Mouse (Mus musculus) hindbrain, embryonic 15.5 days (tissue): Measurements from ENCODE around the gene Mgst2. TPM values are rescaled to one million over a fixed set of nuclear protein-coding genes. Genes with fewer than 3 reads are reported as not detected.

Source experiments
- ATAC-seq: fragments of 200-750 bp; cut with Nextera tagmentation; 2 replicates; pipeline ENCODE4 v1.8.0; 2017; ENCODE audit warnings: low read depth, moderate number of reproducible peaks, moderate TSS enrichment; ENCODE audit not compliant: low FRiP score
- H3K27ac ChIP-seq: fragments of 300-500 bp; sonication (generic); replicated peaks from 2 replicates; pipeline ENCODE4 v1.5.1; 2015; ENCODE audit warnings: mild to moderate bottlenecking, inconsistent platforms
- H3K27me3 ChIP-seq: fragments of 300-500 bp; sonication (generic); 2 replicates; pipeline ENCODE4 v1.6.1; 2015; ENCODE audit warnings: control low read depth, inconsistent platforms
- H3K36me3 ChIP-seq: fragments of 300-500 bp; sonication (generic); 2 replicates; pipeline ENCODE4 v1.6.1; 2015; ENCODE audit warnings: control low read depth, inconsistent platforms
- H3K4me1 ChIP-seq: fragments of 300-500 bp; sonication (generic); replicated peaks from 2 replicates; pipeline ENCODE4 v1.6.1; 2015; ENCODE audit warnings: control low read depth, inconsistent platforms
- H3K4me2 ChIP-seq: fragments of 300-500 bp; sonication (generic); 2 replicates; pipeline ENCODE4 v1.6.1; 2015; ENCODE audit warnings: moderate library complexity, mild to moderate bottlenecking, inconsistent platforms
- H3K4me3 ChIP-seq: fragments of 300-500 bp; sonication (generic); 2 replicates; pipeline ENCODE4 v1.5.1; 2015; ENCODE audit warnings: mild to moderate bottlenecking, inconsistent platforms
- H3K9ac ChIP-seq: fragments of 300-500 bp; sonication (generic); 2 replicates; pipeline ENCODE4 v1.6.1; 2015; ENCODE audit warnings: inconsistent platforms
- H3K9me3 ChIP-seq: fragments of 300-500 bp; sonication (generic); 2 replicates; pipeline ENCODE4 v1.6.1; 2016; ENCODE audit warnings: control low read depth, inconsistent platforms
- WGBS: fragments of 180-500 bp; shearing (Covaris S2); methylation state at CpG from one replicate; pipeline ENCODE4 v1.1.7; 2015; 5-methylcytosine and 5-hydroxymethylcytosine counted together
- polyA plus RNA-seq: library from polyadenylated mRNA; unstranded; fragments of >200 nt; fragmentation: Nextera tagmentation; extraction: Ambion mirVana; gene quantifications from 2 replicates; pipeline ENCODE4 v1.2.1, GENCODE M21; 2015

Gene Mgst2
- polyA plus RNA-seq, 1 experiment from 2014 or later: 0.36 TPM

DNA sequence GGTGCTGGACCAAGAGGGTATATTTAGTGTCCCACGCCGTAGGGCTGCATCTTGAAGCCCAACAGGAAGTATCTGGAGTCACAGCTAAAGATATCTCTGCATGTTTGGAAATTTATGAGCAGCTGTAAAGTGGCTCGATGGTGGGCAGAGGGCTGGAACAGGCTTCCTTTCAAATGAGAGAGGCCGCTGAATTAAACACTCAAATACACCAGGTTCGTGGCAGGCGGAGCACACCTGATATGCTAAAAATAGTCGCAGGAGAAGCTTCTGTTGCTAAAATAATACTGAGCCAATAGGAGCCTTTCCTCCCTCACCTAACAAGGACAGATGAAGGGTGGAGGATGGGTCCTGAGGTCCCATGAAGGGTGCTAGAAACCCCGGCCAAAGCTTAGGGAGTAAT lies 67.8 kb downstream of the Mgst2 start:
- Histone ChIP-seq H3K4me3 (no peak overlapping the region), H3K27me3 (no peaks in the 10 kb centered on the region), H3K9me3 (no peaks in the 10 kb centered on the region), H3K4me1 (peaks cover 35% of the 10 kb centered on the region), H3K27ac (peak overlapping the region; percentile 30; the same call in 1 of the 2 replicates), H3K36me3 (no peaks in the 10 kb centered on the region), H3K4me2 (no peak overlapping the region), H3K9ac (no peak overlapping the region)
- no peak for ATAC-seq
- 64% methylated on average over 8 of the region's 8 CpGs for WGBS

DNA sequence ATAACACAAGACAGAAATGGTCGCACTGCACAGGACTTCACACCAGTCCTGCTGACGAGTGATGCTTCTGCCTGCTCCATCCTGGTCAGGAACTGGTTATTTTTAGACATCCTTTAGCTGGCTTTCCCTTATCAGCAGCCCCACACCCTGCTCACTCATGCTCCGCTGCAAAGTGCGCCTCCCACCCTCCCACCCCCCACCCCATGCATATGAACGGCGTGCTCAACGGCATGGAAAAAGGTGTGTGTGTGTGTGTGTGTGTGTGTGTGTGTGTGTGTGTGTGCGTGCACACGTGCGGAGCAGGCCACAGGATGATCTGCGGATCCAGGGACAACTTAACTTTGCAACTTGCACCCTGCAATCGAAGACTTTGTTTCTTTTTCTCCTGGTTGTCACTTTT lies 68.3 kb downstream of the Mgst2 start:
- 66% methylated on average over 12 of the region's 12 CpGs for WGBS
- ATAC-seq: no peak
- Histone ChIP-seq H3K27me3 (no peaks in the 10 kb centered on the region), H3K9ac (no peak overlapping the region), H3K27ac (peak overlapping the region; percentile 30; the same call in 1 of the 2 replicates), H3K4me2 (no peak overlapping the region), H3K4me3 (no peak overlapping the region), H3K9me3 (no peaks in the 10 kb centered on the region), H3K36me3 (no peaks in the 10 kb centered on the region), H3K4me1 (peaks cover 35% of the 10 kb centered on the region)

DNA sequence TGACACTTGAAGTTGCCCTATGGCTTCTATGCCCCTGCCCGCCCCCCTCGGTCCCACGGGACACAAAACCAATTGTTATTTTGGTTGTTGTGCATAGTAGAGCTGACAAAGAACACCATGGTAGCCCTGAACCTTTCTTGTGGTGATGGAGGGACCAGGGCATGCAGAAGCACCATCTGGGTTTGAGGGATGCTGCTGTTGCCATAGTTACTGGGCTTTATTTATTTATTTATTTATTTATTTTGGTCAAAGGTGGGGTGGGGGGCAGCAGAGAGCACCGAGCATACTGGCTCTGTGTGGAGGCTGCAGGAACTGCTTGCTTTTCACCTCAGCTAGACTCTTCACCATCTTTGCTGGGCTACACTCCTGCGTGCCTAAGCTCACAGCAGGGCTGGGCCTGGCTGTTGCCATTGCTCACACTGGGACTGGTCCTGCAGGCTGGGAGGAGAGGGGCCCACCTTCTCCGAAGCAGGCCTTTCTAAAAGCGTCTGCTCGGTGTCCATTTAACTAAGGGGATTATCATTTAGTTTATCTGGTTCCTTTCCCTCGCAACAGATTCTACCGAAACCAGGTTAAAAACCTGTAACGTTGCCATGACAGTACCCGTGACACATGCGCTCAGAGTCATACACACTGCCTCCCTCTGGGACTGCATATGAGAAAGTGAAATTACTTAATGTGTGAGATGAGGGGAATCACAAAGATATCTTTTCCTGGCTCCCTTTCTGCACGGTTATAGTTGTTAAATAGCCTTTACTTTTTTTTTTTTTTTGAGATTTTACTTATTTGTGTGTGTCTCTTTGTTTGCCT lies 69.2 kb downstream of the Mgst2 start:
- Histone ChIP-seq H3K4me2 (no peak overlapping the region), H3K4me3 (no peak overlapping the region), H3K27ac (peak overlapping the region; percentile 36), H3K9me3 (no peaks in the 10 kb centered on the region), H3K9ac (no peak overlapping the region), H3K36me3 (no peaks in the 10 kb centered on the region), H3K4me1 (peaks cover 35% of the 10 kb centered on the region), H3K27me3 (no peaks in the 10 kb centered on the region)
- WGBS: 44% methylated on average over 14 of the region's 14 CpGs
- ATAC-seq: peak; percentile 75

DNA sequence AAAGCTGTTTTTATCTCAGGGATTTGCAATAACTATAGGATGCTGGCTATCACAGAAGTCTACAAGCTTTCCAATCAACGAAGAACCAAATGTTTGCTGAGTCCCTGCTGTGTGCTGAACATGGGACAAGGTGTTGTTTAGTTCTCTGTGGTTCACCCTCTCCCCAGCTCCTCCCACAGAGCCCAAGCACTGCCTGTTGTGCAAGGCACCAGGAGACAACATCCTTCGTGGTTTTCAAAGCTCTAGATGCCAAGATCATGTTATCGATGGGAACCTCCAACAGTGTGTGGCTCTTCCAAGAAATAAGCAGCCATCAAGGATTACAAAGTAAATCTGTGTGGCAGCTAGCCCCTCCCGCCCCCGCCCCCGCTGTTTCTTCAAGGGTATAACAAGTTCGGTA lies 70.5 kb downstream of the Mgst2 start:
- Histone ChIP-seq H3K4me1 (peaks cover 35% of the 10 kb centered on the region), H3K27ac (no peak overlapping the region), H3K27me3 (no peaks in the 10 kb centered on the region), H3K4me2 (no peak overlapping the region), H3K9ac (no peak overlapping the region), H3K9me3 (no peaks in the 10 kb centered on the region), H3K4me3 (no peak overlapping the region), H3K36me3 (no peaks in the 10 kb centered on the region)
- ATAC-seq: no peak
- WGBS: 89% methylated on average over 7 of the region's 7 CpGs

DNA sequence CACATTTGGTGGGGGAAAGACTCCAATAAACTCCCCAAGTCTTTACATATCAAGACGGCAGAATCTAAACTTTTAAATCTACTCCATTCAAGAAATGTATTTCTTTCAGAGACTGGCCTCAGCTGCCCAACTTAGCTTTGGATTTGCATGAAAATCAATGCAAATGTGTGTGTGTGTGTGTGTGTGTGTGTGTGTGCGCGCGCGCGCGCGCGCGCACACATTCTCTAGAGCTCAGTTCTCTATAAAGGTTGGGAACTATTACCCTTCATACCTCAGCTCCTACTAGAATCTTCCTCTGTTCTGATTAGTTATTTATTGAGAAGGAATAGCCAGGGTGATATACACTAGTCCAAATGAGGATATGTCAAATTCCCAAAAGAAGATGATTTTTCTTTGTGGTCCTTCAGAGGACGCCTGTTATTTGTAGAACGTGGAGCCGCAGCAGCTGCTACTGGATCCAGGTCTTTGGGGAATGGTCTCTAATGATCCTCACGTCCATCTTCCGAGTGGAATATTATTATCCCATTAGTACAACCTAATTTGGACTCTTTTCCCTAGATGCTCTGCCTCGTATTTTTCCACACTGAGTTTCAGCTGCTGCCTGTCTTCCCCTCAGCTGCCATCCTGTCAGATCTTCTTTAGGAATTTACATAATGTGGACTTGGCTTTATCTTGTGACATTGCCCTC lies 71.9 kb downstream of the Mgst2 start:
- WGBS: 51% methylated on average over 16 of the region's 16 CpGs
- H3K4me3 ChIP-seq: no peak overlapping the region
- H3K36me3 ChIP-seq: no peaks in the 10 kb centered on the region
- H3K9me3 ChIP-seq: no peaks in the 10 kb centered on the region
- H3K4me2 ChIP-seq: no peak overlapping the region
- no peak overlapping the region for H3K9ac ChIP-seq
- H3K27ac ChIP-seq: no peak overlapping the region
- no peak for ATAC-seq
- peaks cover 35% of the 10 kb centered on the region for H3K4me1 ChIP-seq
- no peaks in the 10 kb centered on the region for H3K27me3 ChIP-seq

Other genes with a start within 250 kb of the Mgst2 start
- 45.9 and 47.6 TPM in 2 replicates for gene Naa15, start 245.2 kb upstream of the Mgst2 start, polyA plus RNA-seq
- gene Rab33b, start 176.4 kb upstream of the Mgst2 start, polyA plus RNA-seq: 26.7 and 31.5 TPM in 2 replicates
- 2.6 and 2.9 TPM in 2 replicates for gene Setd7, start 99.5 kb upstream of the Mgst2 start, polyA plus RNA-seq